Mouse (Mus musculus) ES-E14 (cell line): ENCODE results near the gene Pcif1.

Experiments
- CHD2 ChIP-seq: IDR thresholded peaks from 2 replicates; pipeline ENCODE4 v1.6.1; 2014; ENCODE audit warnings: mild to moderate bottlenecking, low read depth, low read length, inconsistent platforms
- MAFK ChIP-seq: IDR thresholded peaks from 2 replicates; pipeline ENCODE4 v1.6.1; 2014; ENCODE audit warnings: mild to moderate bottlenecking, low read depth, low read length, inconsistent platforms; ENCODE audit not compliant: insufficient read depth
- ZNF384 ChIP-seq: IDR thresholded peaks from 2 replicates; pipeline ENCODE4 v1.6.1; 2012; ENCODE audit warnings: low read depth, low read length, inconsistent platforms

- TF ChIP-seq CHD2 = no peak
- TF ChIP-seq MAFK = no peak
- TF ChIP-seq ZNF384 = no peak
These were observed 10.6 kb upstream of the Pcif1 start for GRCm38 (mm10) chr2:164868491-164868890.
